Mouse (Mus musculus) C2C12 (cell line): ENCODE data around the gene Sorcs2.

ENCODE experiments used
- CTCF ChIP-seq: IDR thresholded peaks from one replicate; pipeline ENCODE4 v1.5.1; 2011; ENCODE audit not compliant: control insufficient read depth, insufficient read depth, insufficient read length
- MAX ChIP-seq: IDR thresholded peaks from one replicate; pipeline ENCODE4 v1.6.1; 2011; ENCODE audit warnings: mild to moderate bottlenecking, control low read depth
- MYOD1 ChIP-seq: IDR thresholded peaks from one replicate; pipeline ENCODE4 v1.6.1; 2011; ENCODE audit warnings: low read depth; ENCODE audit not compliant: control insufficient read depth, insufficient read length

DNA sequence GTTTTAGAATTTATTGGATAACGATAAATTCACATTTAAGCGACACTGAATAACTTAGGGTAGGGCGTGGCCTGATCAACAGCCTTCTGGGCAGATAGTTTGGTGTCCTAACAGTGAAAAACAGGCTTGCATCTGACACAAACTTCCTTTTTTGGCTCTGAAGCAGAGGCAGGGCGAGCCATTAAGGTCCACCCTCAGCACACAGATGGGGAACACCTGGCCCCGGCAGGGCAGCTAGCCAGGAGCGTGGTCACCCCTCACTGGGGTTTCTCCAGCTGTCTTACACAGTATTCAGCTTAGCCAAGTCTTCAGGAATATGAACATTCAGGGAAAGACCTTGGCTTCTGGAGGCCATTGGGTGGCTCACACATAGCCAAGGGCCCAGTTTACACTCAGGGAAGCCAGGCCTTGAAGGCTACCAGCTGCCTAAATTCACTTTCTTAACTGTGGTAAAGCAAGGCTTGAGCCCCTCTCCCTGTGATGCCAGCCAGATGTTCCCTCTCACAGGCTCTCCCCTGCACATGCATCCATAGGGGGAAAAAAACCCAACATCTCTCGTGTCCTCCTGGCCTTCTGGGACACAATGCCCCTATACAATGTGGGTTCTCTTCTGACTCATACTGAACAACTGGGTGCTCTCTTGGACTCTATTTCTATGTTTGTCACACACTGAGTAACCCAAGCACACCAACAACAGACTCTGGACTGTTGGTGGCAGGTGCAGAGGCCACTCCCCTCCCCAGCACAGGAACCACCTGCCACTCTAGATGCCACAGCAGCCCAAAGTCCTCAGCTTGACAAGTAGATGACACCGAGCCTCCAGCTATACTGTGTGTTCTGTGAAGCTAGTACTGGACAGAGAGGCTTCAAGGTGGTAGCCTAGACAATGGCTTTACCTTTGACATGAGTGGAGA lies 20.2 kb downstream of the Sorcs2 start:
- TF ChIP-seq CTCF (no peak), MYOD1 (peak; percentile 94), MAX (no peak)
